10 mouse cellular contexts compared by ENCODE assay signal in genomic region chr1:165837546-165837945, GRCm38 (mm10). TPM values are rescaled to one million over a fixed set of nuclear protein-coding genes. Genes with fewer than 3 reads are reported as not detected.
DNase-seq lines count a peak whose midpoint lies in the region; ATAC-seq and TF ChIP-seq lines count a peak whose summit lies in the region.
"Had no signal": no experiment of that assay in that cellular context is flagged by ENCODE, and none has a peak within 500 bp of the region (broad histone marks: within the 10 kb centered on the region; RNA-seq: fewer than 3 reads in every experiment).

No protein-coding gene starts in this region.

- H3K4me3 ChIP-seq in hindbrain, embryonic 10.5 days: no peak overlapping the region
- no peak overlapping the region for H3K4me3 ChIP-seq in hindbrain, postnatal 0 days (ENCODE audit: low read length)
- H3K4me3 ChIP-seq in left cerebral cortex, adult 2 months: no peak overlapping the region

- no peak overlapping the region for H3K4me2 ChIP-seq in hindbrain, postnatal 0 days (ENCODE audit: low read depth, low read length)

- intact Hi-C loops in left cerebral cortex, adult 2 months (cut with DNase I): no loop called here

- no peaks in the 10 kb centered on the region for H3K9me3 ChIP-seq in hindbrain, embryonic 10.5 days
- H3K9me3 ChIP-seq in hindbrain, postnatal 0 days (ENCODE audit: low read length): no peaks in the 10 kb centered on the region

- DNase-seq in hindbrain, embryonic 10.5 days (ENCODE audit: low spot score): no peak
- no peak for DNase-seq in hindbrain, postnatal 0 days (ENCODE audit: low spot score)
- DNase-seq in thymus, postnatal 14 days: peak; percentile 53
- no peak for DNase-seq in thymus, postnatal 10 days (ENCODE audit: low spot score in 2 of 2)
- DNase-seq in lung, postnatal 14 days: peak; percentile 29
- DNase-seq in left cerebral cortex, adult 2 months (ENCODE audit: extremely low spot score in 1 of 2, low spot score in 2 of 2): no peak
- no peak for DNase-seq in embryo, embryonic 11 days
- no peak for DNase-seq in right cerebral cortex, postnatal 14 days
- DNase-seq: kidney, postnatal 25 days; spleen, adult 18-20 months had no signal

- TF ChIP-seq CTCF in hindbrain, postnatal 0 days (IDR thresholded peaks at IDR 0.05; ENCODE audit: low read depth): no peak
- TF ChIP-seq CTCF in left cerebral cortex, adult 2 months (IDR thresholded peaks at IDR 0.05): no peak

- 31% methylated on average over 8 of the region's 8 CpGs for WGBS in hindbrain, embryonic 10.5 days
- WGBS in hindbrain, postnatal 0 days: 19% methylated on average over 8 of the region's 8 CpGs

- H3K27ac ChIP-seq in hindbrain, embryonic 10.5 days: peak overlapping the region; percentile 50
- H3K27ac ChIP-seq in hindbrain, postnatal 0 days: no peak overlapping the region
- H3K27ac ChIP-seq in left cerebral cortex, adult 2 months: no peak overlapping the region

- H3K4me1 ChIP-seq in hindbrain, embryonic 10.5 days (replicated peaks): peaks cover 54% of the 10 kb centered on the region
- peaks cover 7% of the 10 kb centered on the region for H3K4me1 ChIP-seq in hindbrain, postnatal 0 days (ENCODE audit: insufficient read depth, low read length)

- H3K27me3 ChIP-seq in hindbrain, embryonic 10.5 days (ENCODE audit: insufficient read depth, poor library complexity, severe bottlenecking): peaks cover 69% of the 10 kb centered on the region
- H3K27me3 ChIP-seq in hindbrain, postnatal 0 days (ENCODE audit: insufficient read depth, low read length): no peaks in the 10 kb centered on the region

- ATAC-seq in hindbrain, postnatal 0 days: no peak

- no peak overlapping the region for H3K9ac ChIP-seq in hindbrain, postnatal 0 days (replicated peaks; ENCODE audit: low read length)

- H3K36me3 ChIP-seq in hindbrain, embryonic 10.5 days: no peaks in the 10 kb centered on the region
- no peaks in the 10 kb centered on the region for H3K36me3 ChIP-seq in hindbrain, postnatal 0 days (ENCODE audit: insufficient read depth, low read length)

RNA-seq across cellular contexts. Expression of gene Cd247, which starts 49.1 kb away (rescaled TPM):
- polyA plus RNA-seq in hindbrain, embryonic 10.5 days (2016; fragmentation: Nextera tagmentation; extraction: Ambion mirVana): 1.0 and 1.2 TPM in 2 replicates
- total RNA-seq in hindbrain, postnatal 0 days (2014; rRNA removed): not detected in 2 replicates
- polyA plus RNA-seq in hindbrain, postnatal 0 days (2015; fragmentation: Nextera tagmentation; extraction: Ambion mirVana): 0.39 and 0.55 TPM in 2 replicates
- total RNA-seq in left cerebral cortex, adult 2 months (2021): not detected

Comparison
In these comparisons a context has a peak if more than half of its experiments do, and no peak if none do; other contexts are left out.
1. DNase-seq: peak in thymus, postnatal 14 days (single experiment) and lung, postnatal 14 days (single experiment); none in hindbrain, embryonic 10.5 days (single experiment), hindbrain, postnatal 0 days (single experiment), thymus, postnatal 10 days (0 of 2), left cerebral cortex, adult 2 months (0 of 2), embryo, embryonic 11 days (single experiment) and right cerebral cortex, postnatal 14 days (single experiment).